Mouse (Mus musculus): Measurements from ENCODE around the gene Gm9922.

Gene Gm9922

GRCm38 (mm10) chr14:101729237-101729971, at the start of gene Gm9922, which contains the start of gene Lmo7:
Gene Gm9922 (minus strand): TSS chr14:101729814.
Gene Lmo7 (plus strand): TSS chr14:101729957.
- peak; percentile 60 to 64 for DNase-seq

DNA sequence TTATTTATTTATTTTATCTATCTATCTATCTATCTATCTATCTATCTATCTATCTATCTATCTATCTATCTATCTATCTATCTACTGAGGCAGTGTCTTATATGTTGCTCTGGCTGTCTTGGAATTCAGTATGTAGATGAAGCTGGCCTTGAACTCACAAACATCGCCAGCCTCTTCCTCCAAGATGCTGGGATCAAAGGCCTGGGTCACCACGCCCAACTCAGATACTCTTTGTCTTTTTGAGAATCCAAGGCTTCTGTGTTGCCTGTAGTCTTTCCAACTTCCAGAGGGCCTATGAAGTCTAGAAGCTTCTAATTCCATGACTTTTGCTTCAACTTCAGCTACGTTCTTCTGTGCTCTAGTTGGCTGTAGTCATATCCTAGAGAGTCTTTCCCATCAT, 48.8 kb upstream of the Gm9922 start:
- no peak for DNase-seq

GRCm38 (mm10) chr14:101777129-101777493, 47.5 kb upstream of the Gm9922 start:
- DNase-seq = no peak

DNA sequence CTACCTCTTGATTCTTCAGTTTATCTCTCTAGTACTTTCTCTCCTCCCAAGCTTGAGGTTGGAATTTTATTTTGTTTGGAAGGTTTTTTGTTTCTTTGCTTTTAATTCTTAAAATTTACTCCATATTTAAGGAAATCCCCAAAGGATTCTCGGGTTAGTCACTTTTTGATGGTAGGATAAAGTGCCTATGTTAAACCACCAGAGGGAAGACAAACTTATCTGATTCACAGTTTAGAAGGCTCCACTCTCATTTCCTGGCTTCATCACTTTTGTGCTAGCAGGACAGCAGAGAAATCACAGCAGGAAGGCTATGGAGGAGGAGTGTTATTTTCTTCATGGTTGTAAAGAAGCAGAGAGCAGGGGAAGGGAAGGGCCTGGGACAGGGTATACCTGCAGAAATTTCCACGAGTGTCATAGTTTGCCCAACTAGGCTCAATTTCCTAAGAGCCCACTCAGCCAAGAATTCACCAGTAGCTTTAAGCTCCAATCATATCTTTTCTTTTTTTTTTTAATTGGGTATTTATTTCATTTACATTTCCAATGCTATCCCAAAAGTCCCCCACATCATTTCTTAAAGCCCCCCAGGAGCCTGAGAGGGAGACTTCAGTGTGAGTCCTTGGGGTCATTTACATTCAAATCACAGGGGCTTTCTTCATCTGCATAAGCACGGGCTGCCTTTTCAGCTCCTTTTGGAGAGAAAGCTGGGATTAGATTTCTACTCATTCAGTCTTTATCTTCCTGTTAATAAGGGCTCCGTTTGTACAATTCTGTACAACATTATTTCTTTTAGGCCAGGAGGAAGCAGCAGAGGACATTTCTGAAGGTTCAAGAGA, 46.9 kb upstream of the Gm9922 start:
- no peak for DNase-seq

- DNase-seq = peak; percentile 53 to 69
These were observed 45.0 kb upstream of the Gm9922 start for GRCm38 (mm10) chr14:101774631-101775030.

DNA sequence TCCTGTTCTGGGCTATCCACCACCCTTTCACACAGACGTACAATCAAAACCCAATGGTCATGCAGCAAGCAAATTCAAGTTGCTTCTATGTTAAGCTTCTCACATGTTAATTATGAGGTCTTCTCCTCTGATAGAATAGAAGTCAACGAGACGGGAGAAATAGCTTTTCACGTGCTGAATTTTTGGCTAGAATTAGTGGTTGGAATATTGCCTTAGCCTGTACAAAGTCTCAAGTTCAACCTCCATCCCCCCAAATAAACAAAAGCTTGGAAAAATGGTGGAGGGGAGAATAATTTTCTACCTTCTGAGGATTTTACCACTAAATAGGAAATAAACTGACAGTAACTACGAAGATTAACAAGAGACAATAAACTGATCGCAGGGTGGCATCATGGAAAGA, 42.1 kb upstream of the Gm9922 start:
- no peak for DNase-seq

GRCm38 (mm10) chr14:101771336-101771735, 41.7 kb upstream of the Gm9922 start:
- no peak for DNase-seq

GRCm38 (mm10) chr14:101763762-101764295, 34.2 kb upstream of the Gm9922 start:
- no peak for DNase-seq

DNA sequence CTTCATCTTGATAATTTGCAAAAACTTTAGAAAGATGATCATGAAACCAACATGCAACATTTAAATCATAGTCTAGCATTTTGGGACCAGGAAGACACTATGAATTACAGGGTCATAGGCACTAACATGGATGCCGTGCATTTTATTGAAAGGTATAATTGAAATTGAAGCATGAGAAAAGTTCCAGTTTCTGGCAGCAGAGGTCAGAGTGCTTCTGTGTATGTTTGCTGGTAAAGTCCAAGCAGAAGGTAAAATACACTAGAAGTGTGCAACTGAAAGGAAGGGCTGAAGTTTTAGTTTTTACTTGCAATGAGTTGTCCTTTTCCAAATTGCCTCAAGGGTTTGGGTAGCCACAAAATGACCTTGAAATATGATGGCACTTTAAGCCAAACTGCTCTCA, 32.7 kb upstream of the Gm9922 start:
- peak; percentile 11 to 18 for DNase-seq

- no peak for DNase-seq
These were observed 25.8 kb upstream of the Gm9922 start for GRCm38 (mm10) chr14:101755425-101755824.

DNA sequence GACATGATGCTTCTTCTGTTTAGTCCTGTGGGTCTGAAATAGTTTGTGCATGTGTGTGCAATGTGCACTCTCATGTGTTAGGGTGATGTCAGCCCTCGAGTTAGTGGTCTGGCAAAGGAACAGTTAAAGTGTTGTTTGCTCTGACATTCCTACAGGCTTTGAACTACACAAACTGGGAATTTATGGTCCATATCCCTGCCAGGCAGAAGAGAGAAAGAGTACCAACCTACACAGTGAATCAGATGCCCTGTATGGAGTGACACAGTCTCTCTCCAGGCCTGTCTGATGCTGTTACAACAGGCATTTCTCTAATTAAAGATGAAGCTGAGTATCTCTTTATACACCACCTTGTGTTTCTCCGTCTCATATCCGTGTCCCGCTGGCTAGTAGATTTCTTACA, 21.3 kb upstream of the Gm9922 start:
- DNase-seq = no peak

DNA sequence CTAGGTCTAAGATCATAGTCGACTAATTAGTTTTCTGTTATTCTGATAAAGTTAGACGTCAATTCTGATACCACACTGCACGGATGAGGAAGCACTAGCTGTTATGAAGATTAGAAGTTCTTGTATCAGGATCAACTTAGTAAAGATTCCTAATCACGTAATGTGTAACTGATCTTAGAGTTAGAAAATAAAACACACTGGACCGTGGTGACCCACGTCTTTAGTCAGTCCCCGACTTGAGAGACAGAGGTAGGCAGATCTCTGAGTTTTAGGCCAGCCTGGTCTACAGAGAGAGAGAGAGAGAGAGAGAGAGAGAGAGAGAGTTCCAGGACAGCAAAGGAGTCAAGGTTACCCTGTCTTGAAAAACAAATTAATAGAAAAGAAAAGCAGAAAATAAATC, 18.8 kb upstream of the Gm9922 start:
- no peak for DNase-seq

GRCm38 (mm10) chr14:101747811-101748210, 18.2 kb upstream of the Gm9922 start:
- DNase-seq = no peak

GRCm38 (mm10) chr14:101746635-101747034, 17.0 kb upstream of the Gm9922 start:
- no peak for DNase-seq

GRCm38 (mm10) chr14:101737501-101737900, 7.9 kb upstream of the Gm9922 start:
- no peak for DNase-seq

GRCm38 (mm10) chr14:101733542-101734303, 4.1 kb upstream of the Gm9922 start:
- no peak for DNase-seq

DNA sequence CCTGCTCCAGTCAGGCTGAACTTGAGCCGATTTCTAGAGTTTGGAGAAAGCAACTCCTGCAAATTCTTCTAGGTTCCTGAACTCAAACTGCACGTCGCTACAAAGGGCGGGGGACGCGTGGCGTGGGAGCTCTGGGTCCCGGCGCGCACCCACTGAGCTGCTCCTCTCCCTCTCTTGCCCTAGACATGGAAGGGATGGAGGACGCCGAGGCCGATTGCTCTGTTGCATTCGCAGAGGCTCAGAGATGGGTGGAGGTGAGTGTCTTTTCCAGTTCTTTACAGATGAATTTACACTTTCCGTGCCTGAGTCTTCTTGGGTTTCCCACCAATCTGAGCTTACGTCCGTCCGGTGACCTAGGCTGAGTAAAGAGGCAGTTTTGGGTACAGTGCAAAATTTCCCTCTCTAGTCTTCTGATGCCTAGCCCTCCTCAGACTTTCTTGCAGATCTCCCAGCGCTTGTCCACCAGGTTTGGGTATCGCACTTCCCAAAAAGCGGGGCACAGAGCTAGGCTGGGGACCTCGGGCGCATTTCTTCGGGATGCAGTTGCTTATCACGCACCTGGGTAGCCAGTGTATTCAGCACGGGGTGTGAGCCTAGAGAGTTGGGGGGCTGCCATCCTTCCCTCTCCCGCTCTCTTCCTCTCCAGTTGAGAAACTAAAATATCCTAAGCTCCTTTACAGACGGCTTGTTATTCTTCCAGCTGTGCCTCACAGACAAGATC, 518 bp upstream of the Gm9922 start:
- peak; percentile 9 to 24 for DNase-seq

GRCm38 (mm10) chr14:101714414-101714813, 15.2 kb downstream of the Gm9922 start:
- no peak for DNase-seq

GRCm38 (mm10) chr14:101707088-101707487, 22.5 kb downstream of the Gm9922 start:
- no peak for DNase-seq

- DNase-seq = no peak
These were observed 25.1 kb downstream of the Gm9922 start for GRCm38 (mm10) chr14:101704479-101704878.

DNA sequence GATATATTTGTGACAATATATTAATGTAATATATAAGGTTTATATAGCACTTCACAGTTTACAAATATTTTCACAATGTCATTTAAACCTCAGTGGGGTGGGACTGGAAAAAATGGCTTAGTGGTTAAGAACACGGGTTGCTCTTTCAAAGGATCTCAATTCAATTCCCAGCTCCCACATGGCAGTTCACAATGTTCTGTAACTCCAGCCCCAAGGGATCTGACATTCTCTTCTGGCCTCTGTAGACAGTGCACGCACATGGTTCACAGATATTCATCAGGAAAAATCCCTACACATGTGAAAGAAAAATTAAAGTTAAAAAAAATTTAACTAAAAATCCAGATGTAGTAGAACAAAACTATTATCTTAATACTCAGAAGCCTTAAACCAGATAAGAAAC, 41.2 kb downstream of the Gm9922 start:
- DNase-seq = no peak

DNA sequence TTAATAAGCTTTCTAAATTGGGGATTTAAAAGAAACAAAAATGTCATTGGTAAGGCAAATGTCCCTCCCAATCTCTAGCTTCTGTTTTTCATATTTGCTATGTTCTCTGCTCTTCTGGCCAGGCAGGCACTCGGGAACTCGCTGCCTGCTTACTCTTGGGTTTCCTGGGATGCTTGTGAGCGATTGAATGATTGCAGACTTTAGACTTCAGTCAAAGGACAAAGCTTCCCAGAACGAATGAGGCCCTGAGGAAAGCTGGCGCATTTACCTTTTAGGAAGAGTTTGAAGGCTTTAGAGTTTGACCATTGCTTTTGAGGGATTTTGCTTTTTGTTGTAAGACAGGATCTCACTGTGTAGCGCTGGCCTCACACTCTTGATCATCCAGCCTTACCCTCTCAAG, 41.9 kb downstream of the Gm9922 start:
- no peak for DNase-seq
